Mouse (Mus musculus): Measurements from ENCODE around the gene Serinc2.

DNA sequence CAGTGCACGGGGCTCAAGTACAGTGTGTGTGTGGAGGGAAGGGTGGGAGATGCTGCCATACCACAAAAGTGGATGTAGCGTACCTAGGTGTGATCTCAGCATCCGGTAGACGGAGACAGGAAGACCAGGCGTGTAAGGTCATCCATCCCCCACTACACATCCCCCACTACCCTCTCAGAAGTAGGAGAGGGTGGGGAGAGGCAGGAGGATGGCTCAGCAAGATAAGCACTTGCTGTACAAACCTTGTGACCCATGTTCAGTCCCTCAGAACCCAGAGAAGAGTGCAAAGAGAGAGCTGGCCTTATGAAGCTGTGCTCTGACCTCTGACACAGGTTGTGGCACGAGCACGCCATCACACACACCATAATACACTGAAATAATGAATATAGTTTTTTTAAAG lies 42.6 kb upstream of the Serinc2 start:
- TF ChIP-seq POLR2A (IDR thresholded peaks at IDR 0.05; ENCODE audit: insufficient read depth, low read depth, low read length) (no peak), CTCF (IDR thresholded peaks at IDR 0.05) (no peak)

Data from heart, adult 2 months (tissue).